Mouse (Mus musculus) intestine, embryonic 14.5 days (tissue): ENCODE measurements around the gene Lrrc74a. TPM values are rescaled to one million over a fixed set of nuclear protein-coding genes. Genes with fewer than 3 reads are reported as not detected.
A peak's percentile ranks its signal among the peaks of the same experiment; 100 is the strongest.

Experiments used
- ATAC-seq: fragments of 200-750 bp; cut with Nextera tagmentation; replicated peaks from 2 replicates; pipeline ENCODE4 v1.8.0; 2017; ENCODE audit warnings: low read depth, moderate number of reproducible peaks, moderate TSS enrichment, moderate library complexity; ENCODE audit not compliant: low FRiP score, low TSS enrichment
- DNase-seq: peaks from one replicate; pipeline ENCODE4 v3.0.0-alpha.2; 2018; ENCODE audit warnings: low spot score
- H3K27ac ChIP-seq: fragments of 300-500 bp; sonication (generic); 2 replicates; pipeline ENCODE4 v1.5.1; 2014; ENCODE audit warnings: low read depth, mild to moderate bottlenecking, control low read depth
- H3K27me3 ChIP-seq: fragments of 300-500 bp; sonication (generic); replicated peaks from 2 replicates; pipeline ENCODE4 v1.6.1; 2014; ENCODE audit warnings: low read length, control low read depth; ENCODE audit not compliant: control insufficient read depth, insufficient read depth
- H3K36me3 ChIP-seq: fragments of 300-500 bp; sonication (generic); 2 replicates; pipeline ENCODE4 v1.6.1; 2014; ENCODE audit warnings: low read length, control low read depth; ENCODE audit not compliant: control insufficient read depth, insufficient read depth
- H3K4me1 ChIP-seq: fragments of 300-500 bp; sonication (generic); replicated peaks from 2 replicates; pipeline ENCODE4 v1.6.1; 2014; ENCODE audit warnings: low read length, control low read depth, mixed read lengths; ENCODE audit not compliant: control insufficient read depth, insufficient read depth
- H3K4me2 ChIP-seq: fragments of 300-500 bp; sonication (generic); 2 replicates; pipeline ENCODE4 v1.6.1; 2014; ENCODE audit warnings: low read length
- H3K4me3 ChIP-seq: fragments of 300-500 bp; sonication (generic); 2 replicates; pipeline ENCODE4 v1.5.1; 2014; ENCODE audit warnings: low read depth, low read length, control low read depth, mixed read lengths
- H3K9ac ChIP-seq: fragments of 300-500 bp; sonication (generic); 2 replicates; pipeline ENCODE4 v1.6.1; 2014; ENCODE audit warnings: mild to moderate bottlenecking, low read length
- H3K9me3 ChIP-seq: fragments of 300-500 bp; sonication (generic); 2 replicates; pipeline ENCODE4 v1.6.1; 2016; ENCODE audit warnings: low read length, control low read depth; ENCODE audit not compliant: control insufficient read depth
- WGBS: fragments of 180-500 bp; shearing (Covaris S2); extraction: QIAGEN DNeasy Blood & Tissue Kit; methylation state at CpG from one replicate; pipeline ENCODE4 v1.1.7; 2014; 5-methylcytosine and 5-hydroxymethylcytosine counted together
- polyA plus RNA-seq: library from polyadenylated mRNA; unstranded; fragments of >200 nt; fragmentation: Nextera tagmentation; extraction: Ambion mirVana; gene quantifications from 2 replicates; pipeline ENCODE4 v1.2.1, GENCODE M21; 2014

Lrrc74a gene
- polyA plus RNA-seq, 1 experiment from 2014 or later = not detected

- 0% methylated on average over 44 of the region's 44 CpGs for WGBS
- H3K27me3 ChIP-seq = no peaks in the 10 kb centered on the region
Measured at GRCm38 (mm10) chr12:86726120-86726640, 8.0 kb upstream of the Lrrc74a start, which contains the start of gene Angel1. TSS of gene Angel1 (minus strand) at chr12:86726460.

GRCm38 (mm10) chr12:86761036-86761435 is 26.9 kb downstream of the Lrrc74a start:
- H3K4me1 ChIP-seq = no peaks in the 10 kb centered on the region
- no peak overlapping the region for H3K4me3 ChIP-seq
- no peak for DNase-seq
- H3K9ac ChIP-seq = no peak overlapping the region
- no peak for ATAC-seq
- WGBS = 68% methylated on average over 13 of the region's 13 CpGs
- H3K9me3 ChIP-seq = 0 out of 2 replicates have a peak, but pooled peaks cover 3% of the 10 kb centered on the region
- no peak overlapping the region for H3K4me2 ChIP-seq
- no peak overlapping the region for H3K27ac ChIP-seq
- H3K27me3 ChIP-seq = no peaks in the 10 kb centered on the region
- H3K36me3 ChIP-seq = no peaks in the 10 kb centered on the region

More at GRCm38 (mm10) chr12:86726120-86726640, 8.0 kb upstream of the Lrrc74a start, which contains the start of gene Angel1:
- 0 out of 2 replicates have a peak within 1 kb of the TSS, but pooled peaks have one; percentile 33 for H3K27ac ChIP-seq
- ATAC-seq (peak; percentile 100), DNase-seq (peak; percentile 98)
- H3K36me3 ChIP-seq = no peaks in the 10 kb centered on the region
- no peaks in the 10 kb centered on the region; the same call in 1 of the 2 replicates for H3K4me1 ChIP-seq
- H3K4me3 ChIP-seq = peak within 1 kb of the TSS; percentile 73
- no peaks in the 10 kb centered on the region for H3K9me3 ChIP-seq
- H3K9ac ChIP-seq = peak within 1 kb of the TSS; percentile 60
- peak within 1 kb of the TSS; percentile 91 for H3K4me2 ChIP-seq

GRCm38 (mm10) chr12:86764060-86764459 is 29.9 kb downstream of the Lrrc74a start:
- H3K4me1 ChIP-seq = no peaks in the 10 kb centered on the region
- no peak for ATAC-seq
- no peak overlapping the region for H3K4me2 ChIP-seq
- H3K9ac ChIP-seq = no peak overlapping the region
- DNase-seq = no peak
- no peaks in the 10 kb centered on the region for H3K36me3 ChIP-seq
- H3K27me3 ChIP-seq = no peaks in the 10 kb centered on the region
- no peak overlapping the region for H3K4me3 ChIP-seq
- WGBS = 72% methylated on average over 6 of the region's 6 CpGs
- no peak overlapping the region for H3K27ac ChIP-seq
- 0 out of 2 replicates have a peak, but pooled peaks cover 3% of the 10 kb centered on the region for H3K9me3 ChIP-seq

- Histone ChIP-seq H3K9me3 (no peaks in the 10 kb centered on the region), H3K9ac (no peak overlapping the region), H3K27ac (no peak overlapping the region), H3K4me3 (no peak overlapping the region), H3K27me3 (no peaks in the 10 kb centered on the region), H3K36me3 (no peaks in the 10 kb centered on the region), H3K4me1 (peaks cover 9% of the 10 kb centered on the region), H3K4me2 (no peak overlapping the region)
- no peak for DNase-seq
- WGBS = 85% methylated on average over 8 of the region's 8 CpGs
- ATAC-seq = no peak
Measured at GRCm38 (mm10) chr12:86766467-86766866, 32.3 kb downstream of the Lrrc74a start.

- Histone ChIP-seq H3K4me3 (no peak overlapping the region), H3K27me3 (no peaks in the 10 kb centered on the region), H3K4me1 (peaks cover 9% of the 10 kb centered on the region), H3K27ac (no peak overlapping the region), H3K9ac (no peak overlapping the region), H3K9me3 (no peaks in the 10 kb centered on the region), H3K36me3 (no peaks in the 10 kb centered on the region), H3K4me2 (no peak overlapping the region)
- 0 out of 2 replicates have a peak, but pooled peaks have one; percentile 16 for ATAC-seq
- 37% methylated on average over 20 of the region's 20 CpGs for WGBS
- DNase-seq = peak; percentile 81
Measured at GRCm38 (mm10) chr12:86767868-86768631, 33.9 kb downstream of the Lrrc74a start.

GRCm38 (mm10) chr12:86768986-86769580 is 34.9 kb downstream of the Lrrc74a start:
- Histone ChIP-seq H3K9me3 (no peaks in the 10 kb centered on the region), H3K4me3 (no peak overlapping the region), H3K36me3 (no peaks in the 10 kb centered on the region), H3K27ac (no peak overlapping the region), H3K4me2 (no peak overlapping the region), H3K27me3 (no peaks in the 10 kb centered on the region), H3K4me1 (peaks cover 9% of the 10 kb centered on the region), H3K9ac (no peak overlapping the region)
- DNase-seq = peak; percentile 89
- no peak for ATAC-seq
- 32% methylated on average over 4 of the region's 4 CpGs for WGBS

- DNase-seq (no peak), ATAC-seq (no peak)
- H3K36me3 ChIP-seq = no peaks in the 10 kb centered on the region
- no peak overlapping the region for H3K27ac ChIP-seq
- H3K4me3 ChIP-seq = no peak overlapping the region
- H3K4me1 ChIP-seq = peaks cover 9% of the 10 kb centered on the region
- H3K27me3 ChIP-seq = no peaks in the 10 kb centered on the region
- H3K9me3 ChIP-seq = no peaks in the 10 kb centered on the region
- H3K9ac ChIP-seq = no peak overlapping the region
- H3K4me2 ChIP-seq = no peak overlapping the region
Measured at GRCm38 (mm10) chr12:86769819-86770218, 35.6 kb downstream of the Lrrc74a start.

- Histone ChIP-seq H3K4me1 (peaks cover 9% of the 10 kb centered on the region), H3K4me2 (no peak overlapping the region), H3K36me3 (no peaks in the 10 kb centered on the region), H3K27me3 (no peaks in the 10 kb centered on the region), H3K9ac (no peak overlapping the region), H3K4me3 (no peak overlapping the region), H3K27ac (no peak overlapping the region), H3K9me3 (no peaks in the 10 kb centered on the region)
- DNase-seq = no peak
- WGBS = 39% methylated on average over 4 of the region's 4 CpGs
- ATAC-seq = no peak
Measured at GRCm38 (mm10) chr12:86770261-86770670, 36.1 kb downstream of the Lrrc74a start.
